Mouse (Mus musculus) erythroblast, embryonic 14.5 days (primary cell): Measurements from ENCODE around the gene Cdc25a. TPM values are rescaled to one million over a fixed set of nuclear protein-coding genes. Genes with fewer than 3 reads are reported as not detected.

Source experiments
- H3K27me3 ChIP-seq: 2 replicates; pipeline ENCODE4 v1.6.1; 2012; ENCODE audit warnings: inconsistent platforms; ENCODE audit not compliant: control insufficient read depth
- H3K36me3 ChIP-seq: 2 replicates; pipeline ENCODE4 v1.6.1; 2012; ENCODE audit warnings: mild to moderate bottlenecking, inconsistent platforms; ENCODE audit not compliant: control insufficient read depth
- H3K4me1 ChIP-seq: 2 replicates; pipeline ENCODE4 v1.6.1; 2012; ENCODE audit warnings: inconsistent platforms; ENCODE audit not compliant: control insufficient read depth
- H3K4me3 ChIP-seq: replicated peaks from 2 replicates; pipeline ENCODE3; 2012; ENCODE audit warnings: moderate library complexity, mild to moderate bottlenecking, inconsistent platforms
- H3K9me3 ChIP-seq: 2 replicates; pipeline ENCODE4 v1.6.1; 2012; ENCODE audit warnings: low read length, inconsistent platforms, mixed read lengths; ENCODE audit not compliant: control insufficient read depth
- GATA1 ChIP-seq: IDR thresholded peaks from 2 replicates; pipeline ENCODE4 v1.6.1; 2012; ENCODE audit warnings: low read length, inconsistent platforms, mixed read lengths
- TAL1 ChIP-seq: IDR thresholded peaks from 3 replicates; pipeline ENCODE4 v1.6.1; 2012; ENCODE audit warnings: low read length, inconsistent platforms, mixed read lengths
- polyA plus RNA-seq: library from polyadenylated mRNA; stranded (reverse); fragments of >175 nt; gene quantifications from 2 replicates; pipeline ENCODE4 v1.2.3, GENCODE M21; 2012

Gene Cdc25a
- polyA plus RNA-seq, 1 experiment = 1.6 TPM

DNA sequence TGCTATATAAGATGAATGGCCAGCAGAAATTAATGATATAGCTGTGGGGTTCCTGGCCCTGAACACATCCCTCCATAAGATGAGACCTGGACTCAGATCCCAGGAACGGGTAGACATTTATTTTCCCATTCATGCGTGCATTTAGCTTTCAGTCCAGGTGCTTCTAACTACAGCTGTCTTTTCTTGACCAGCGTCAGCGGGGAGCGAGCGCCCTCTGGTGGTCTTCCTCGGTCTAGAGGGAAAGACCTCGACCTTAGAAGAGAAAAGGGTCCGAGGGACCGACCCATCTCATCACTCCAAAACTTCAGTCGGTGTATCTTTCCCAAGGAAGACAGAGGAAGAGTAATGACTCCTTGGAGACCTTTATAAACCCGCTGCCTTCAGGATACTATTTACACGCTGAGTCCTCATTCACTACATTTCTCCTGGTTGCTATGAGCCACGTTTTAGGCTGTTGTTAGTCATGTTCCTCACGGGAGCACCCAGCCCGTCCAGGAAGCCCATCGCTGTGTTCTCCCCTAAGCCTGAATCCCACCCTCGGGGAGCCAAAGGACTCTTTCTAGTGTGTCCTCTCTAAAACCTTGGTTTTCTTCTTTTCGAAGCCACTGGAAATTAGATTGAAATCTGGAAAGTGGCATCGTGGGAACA lies 12.9 kb upstream of the Cdc25a start:
- Histone ChIP-seq H3K36me3 (no peaks in the 10 kb centered on the region), H3K9me3 (no peaks in the 10 kb centered on the region), H3K4me1 (peaks cover 24% of the 10 kb centered on the region), H3K27me3 (no peaks in the 10 kb centered on the region), H3K4me3 (peak overlapping the region; percentile 30)
- TF ChIP-seq GATA1 = no peak
- no peak for TF ChIP-seq TAL1

DNA sequence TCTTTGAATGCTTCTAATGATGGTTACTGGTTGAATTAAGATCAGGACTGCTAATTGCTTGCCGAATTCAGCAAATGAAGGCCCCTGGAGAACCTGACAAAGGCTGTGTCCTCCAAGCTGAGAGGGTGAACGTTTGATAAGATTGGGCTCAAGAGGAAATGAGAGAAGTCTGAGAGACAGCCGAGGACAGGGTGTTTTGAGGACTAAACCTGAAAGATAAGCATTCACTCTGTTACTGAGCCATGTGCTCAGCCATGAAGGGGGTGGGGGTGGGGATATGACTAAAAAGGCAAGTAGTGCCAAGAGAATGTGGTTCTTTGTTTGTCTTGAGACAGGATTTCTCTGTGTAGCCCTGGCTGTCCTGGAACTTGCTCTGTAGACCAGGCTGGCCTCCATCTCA lies 12.3 kb upstream of the Cdc25a start:
- TF ChIP-seq TAL1 (no peak), GATA1 (no peak)
- Histone ChIP-seq H3K27me3 (no peaks in the 10 kb centered on the region), H3K4me1 (peaks cover 24% of the 10 kb centered on the region), H3K36me3 (no peaks in the 10 kb centered on the region), H3K4me3 (peak overlapping the region; percentile 30), H3K9me3 (no peaks in the 10 kb centered on the region)

DNA sequence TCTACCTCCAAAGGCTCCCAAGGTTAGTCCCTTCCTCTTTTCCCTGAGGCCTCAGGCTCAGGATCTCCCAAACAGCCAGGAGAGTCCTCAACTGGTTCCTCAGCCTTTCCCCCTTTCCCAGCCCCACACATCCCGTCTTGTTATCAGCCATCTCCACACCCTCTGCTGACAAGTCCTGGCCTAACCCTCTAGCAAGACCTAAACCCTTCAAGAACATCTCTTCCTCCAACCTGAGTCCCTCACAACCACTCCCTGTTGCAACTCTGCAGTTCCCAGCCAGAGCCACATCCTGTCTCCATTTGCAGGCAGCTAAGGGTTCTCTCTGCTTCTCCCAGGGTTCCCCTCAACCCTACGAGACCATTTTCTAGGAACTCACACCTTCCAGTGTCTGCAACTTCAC lies 9.2 kb upstream of the Cdc25a start:
- Histone ChIP-seq H3K36me3 (no peaks in the 10 kb centered on the region), H3K4me3 (no peak overlapping the region), H3K27me3 (no peaks in the 10 kb centered on the region), H3K9me3 (no peaks in the 10 kb centered on the region), H3K4me1 (peaks cover 31% of the 10 kb centered on the region)
- TF ChIP-seq TAL1 (no peak), GATA1 (no peak)

DNA sequence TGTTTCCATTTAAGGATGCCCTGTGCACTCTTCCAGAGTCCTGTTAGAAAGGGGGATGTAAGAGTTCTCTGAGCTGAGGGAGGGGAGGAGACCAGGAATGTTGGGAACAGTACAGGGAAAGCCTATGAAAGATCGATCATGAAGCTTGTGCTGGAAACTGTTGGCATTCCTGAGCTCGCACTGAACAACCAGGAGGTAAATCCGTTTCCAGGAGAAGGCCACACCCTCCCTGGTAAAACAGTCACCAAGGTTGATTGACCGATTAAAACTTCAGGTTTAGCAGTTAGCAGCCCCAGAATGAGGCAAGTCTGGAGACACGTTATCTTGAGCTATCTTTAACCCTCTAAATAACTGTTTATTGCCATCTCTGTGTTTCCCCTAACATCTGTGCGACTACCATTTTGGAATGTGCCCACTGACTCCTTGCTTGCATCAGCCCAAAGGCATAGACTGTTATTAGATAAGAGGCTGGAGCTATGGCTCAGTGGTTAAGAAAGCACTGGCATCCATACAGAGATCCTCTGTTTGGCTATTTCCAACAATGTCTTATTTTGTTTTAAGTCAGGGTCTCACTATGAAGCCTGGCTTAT lies 4.3 kb upstream of the Cdc25a start:
- no peaks in the 10 kb centered on the region for H3K27me3 ChIP-seq
- H3K36me3 ChIP-seq = no peaks in the 10 kb centered on the region
- no peaks in the 10 kb centered on the region for H3K9me3 ChIP-seq
- H3K4me3 ChIP-seq = no peak overlapping the region
- TF ChIP-seq GATA1 (no peak), TAL1 (no peak)
- H3K4me1 ChIP-seq = peaks cover 21% of the 10 kb centered on the region

DNA sequence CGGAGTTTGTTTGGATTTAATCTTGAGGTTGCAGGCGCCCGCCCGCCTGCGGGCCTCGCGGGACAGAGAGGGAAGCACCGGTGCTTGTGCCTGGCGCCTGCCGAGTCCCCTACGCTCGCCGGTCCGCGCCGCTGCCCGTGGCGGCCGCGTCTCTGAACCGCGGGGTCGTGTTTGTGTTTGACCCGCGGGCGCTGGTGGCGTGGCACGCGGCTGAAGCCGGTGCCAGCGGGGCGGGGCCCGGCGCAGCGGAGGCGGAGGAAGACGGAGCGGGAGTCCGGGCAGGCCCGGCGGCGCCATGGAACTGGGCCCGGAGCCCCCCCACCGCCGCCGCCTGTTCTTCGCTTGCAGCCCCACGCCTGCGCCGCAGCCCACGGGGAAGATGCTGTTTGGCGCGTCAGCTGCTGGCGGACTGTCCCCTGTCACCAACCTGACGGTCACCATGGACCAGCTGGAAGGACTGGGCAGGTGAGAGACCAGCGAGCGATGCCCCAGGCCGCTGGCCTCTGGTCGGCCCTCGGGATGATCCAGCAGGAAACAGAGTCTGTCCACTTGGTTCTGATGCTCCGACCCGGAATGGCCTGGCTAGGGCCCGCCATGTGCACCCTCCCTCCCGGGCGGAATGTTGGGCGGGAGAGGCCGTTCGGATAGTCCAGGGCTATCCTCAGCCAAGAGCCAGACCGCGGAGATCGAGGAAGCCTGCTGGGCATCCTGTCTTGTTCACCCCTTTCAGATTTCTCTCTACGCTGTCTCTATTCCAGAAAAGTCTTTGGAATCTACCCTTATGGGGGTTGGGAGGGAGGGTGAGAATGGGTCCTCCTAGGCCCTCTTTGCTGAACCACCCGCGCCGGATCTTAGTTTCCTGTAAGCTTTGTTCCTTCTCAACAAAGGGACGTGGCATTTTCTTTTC lies 569 bp downstream of the Cdc25a start:
- Histone ChIP-seq H3K36me3 (peaks cover 43% of the 10 kb centered on the region), H3K4me1 (peaks cover 49% of the 10 kb centered on the region), H3K27me3 (no peaks in the 10 kb centered on the region), H3K4me3 (peak overlapping the region; percentile 74), H3K9me3 (no peaks in the 10 kb centered on the region)
- TF ChIP-seq TAL1 (no peak), GATA1 (no peak)

DNA sequence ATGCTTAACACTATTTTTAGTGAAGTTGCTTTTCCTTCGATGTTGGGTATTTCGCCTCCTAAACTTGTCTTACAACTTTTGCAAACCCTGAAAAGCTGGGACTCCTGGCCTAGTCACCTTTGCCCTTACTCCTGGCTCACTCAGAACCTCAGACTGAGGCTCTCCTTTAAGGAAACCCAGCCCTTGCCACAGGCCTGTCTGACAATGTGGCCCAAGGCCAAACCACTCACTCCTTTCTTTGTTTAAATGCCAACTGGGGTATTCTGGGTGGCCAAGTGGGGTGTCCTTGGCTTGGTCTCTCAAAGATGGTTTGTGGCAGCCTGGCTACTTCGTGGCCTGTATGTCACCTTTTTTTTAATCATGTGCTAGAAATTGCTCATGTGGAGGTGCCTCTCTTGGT lies 1.4 kb downstream of the Cdc25a start:
- no peaks in the 10 kb centered on the region for H3K9me3 ChIP-seq
- TF ChIP-seq GATA1 = no peak
- no peak for TF ChIP-seq TAL1
- H3K4me1 ChIP-seq = peaks cover 45% of the 10 kb centered on the region
- peaks cover 51% of the 10 kb centered on the region for H3K36me3 ChIP-seq
- peak overlapping the region; percentile 74 for H3K4me3 ChIP-seq
- no peaks in the 10 kb centered on the region for H3K27me3 ChIP-seq

DNA sequence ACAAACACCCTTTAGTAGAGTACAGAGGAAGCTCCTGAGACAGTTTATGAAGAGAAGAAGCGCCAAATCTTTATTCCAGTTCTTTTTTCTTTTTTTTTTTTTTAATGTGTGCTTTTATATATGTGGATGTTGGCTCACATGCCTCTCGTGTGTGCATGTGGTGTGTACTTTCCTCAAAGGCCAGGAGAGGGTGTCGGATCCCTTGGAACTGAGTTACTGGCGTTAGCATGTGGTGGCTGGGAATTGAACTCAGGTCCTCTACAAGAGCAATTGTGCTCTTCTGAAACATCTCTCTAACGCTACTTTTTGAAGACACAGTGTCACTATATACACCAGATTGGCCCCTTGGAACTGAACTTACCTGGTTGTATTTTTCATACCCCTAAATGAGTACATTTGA lies 2.3 kb downstream of the Cdc25a start:
- no peak for TF ChIP-seq TAL1
- TF ChIP-seq GATA1 = no peak
- Histone ChIP-seq H3K36me3 (peaks cover 60% of the 10 kb centered on the region), H3K27me3 (no peaks in the 10 kb centered on the region), H3K4me1 (peaks cover 45% of the 10 kb centered on the region), H3K4me3 (peak overlapping the region; percentile 74), H3K9me3 (no peaks in the 10 kb centered on the region)

DNA sequence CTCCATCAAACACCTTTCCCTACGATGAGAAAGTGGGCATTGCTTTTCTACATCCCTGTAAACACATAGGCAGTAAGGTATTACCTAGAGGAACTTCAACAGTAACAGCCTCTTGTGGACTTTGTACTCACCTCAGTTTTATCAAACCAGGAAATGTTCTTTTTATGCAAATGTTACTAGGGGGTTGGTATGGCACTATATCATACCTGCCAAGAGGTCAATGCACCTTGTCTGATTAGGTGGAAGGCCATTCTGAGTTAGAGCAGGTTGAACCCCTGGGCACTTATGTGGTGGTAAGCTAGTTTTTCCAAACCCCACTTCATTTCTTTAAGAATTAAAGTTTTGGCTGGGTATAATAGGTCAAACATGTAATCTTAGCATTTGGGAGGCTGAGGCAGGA lies 3.9 kb downstream of the Cdc25a start:
- Histone ChIP-seq H3K4me3 (no peak overlapping the region), H3K9me3 (no peaks in the 10 kb centered on the region), H3K4me1 (peaks cover 44% of the 10 kb centered on the region), H3K27me3 (no peaks in the 10 kb centered on the region), H3K36me3 (peaks cover 76% of the 10 kb centered on the region)
- no peak for TF ChIP-seq GATA1
- TF ChIP-seq TAL1 = no peak

DNA sequence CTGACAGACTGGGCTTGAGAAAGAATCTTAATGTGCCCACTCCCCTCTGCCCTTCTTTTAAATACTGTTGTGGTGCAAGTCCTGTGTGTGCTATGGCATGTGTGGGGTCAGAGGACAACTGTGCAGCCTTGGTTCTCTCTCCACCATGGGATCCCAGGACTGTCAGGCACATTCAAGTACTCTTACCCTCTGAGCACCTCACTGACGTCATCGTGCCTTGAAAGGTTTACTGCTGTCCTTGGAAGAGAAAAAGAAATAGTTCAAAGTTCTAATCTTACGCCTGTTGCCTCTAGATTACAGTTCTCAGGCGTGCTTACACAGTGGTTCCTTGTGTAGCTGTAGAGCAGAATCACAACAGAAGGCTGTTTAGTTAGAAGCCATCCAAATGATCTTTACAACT lies 10.9 kb downstream of the Cdc25a start:
- TF ChIP-seq TAL1 = no peak
- no peak for TF ChIP-seq GATA1
- Histone ChIP-seq H3K9me3 (no peaks in the 10 kb centered on the region), H3K27me3 (no peaks in the 10 kb centered on the region), H3K4me3 (no peak overlapping the region), H3K4me1 (peaks cover 2% of the 10 kb centered on the region; the same call in 1 of the 2 replicates), H3K36me3 (peaks cover 100% of the 10 kb centered on the region)

DNA sequence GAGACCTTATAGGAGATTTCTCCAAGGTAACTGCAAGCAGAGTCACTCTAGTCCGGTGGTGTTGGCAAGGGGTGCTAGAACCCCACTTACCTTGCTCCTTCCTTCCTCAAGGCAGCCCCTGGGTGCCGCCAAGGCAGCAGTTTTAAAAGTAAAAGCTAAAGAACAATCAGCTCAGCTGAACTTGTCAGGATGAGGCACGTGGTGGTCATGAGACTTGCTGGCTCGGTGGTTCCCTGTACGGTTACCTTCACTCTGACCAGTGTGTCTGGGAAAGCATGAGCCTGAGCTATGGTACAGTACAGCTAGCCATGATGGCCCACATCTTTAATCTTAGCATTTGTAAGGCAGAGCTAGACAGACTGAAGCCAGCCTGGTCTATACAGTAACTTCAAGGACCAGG lies 11.9 kb downstream of the Cdc25a start:
- no peaks in the 10 kb centered on the region for H3K9me3 ChIP-seq
- peaks cover 100% of the 10 kb centered on the region for H3K36me3 ChIP-seq
- TF ChIP-seq GATA1 = no peak
- no peak for TF ChIP-seq TAL1
- peaks cover 2% of the 10 kb centered on the region; the same call in 1 of the 2 replicates for H3K4me1 ChIP-seq
- H3K27me3 ChIP-seq = no peaks in the 10 kb centered on the region
- no peak overlapping the region for H3K4me3 ChIP-seq
